Mouse (Mus musculus) A20 (cell line): ENCODE measurements around the gene Strn4.

Experiments
- DNase-seq: peaks from one replicate; pipeline ENCODE4 v3.0.0-alpha.2; 2011; ENCODE audit warnings: low read depth, low spot score

Gene Strn4

GRCm38 (mm10) chr7:16841561-16842560 is 26.2 kb downstream of the Strn4 start:
- DNase-seq, result peak; percentile 86

DNA sequence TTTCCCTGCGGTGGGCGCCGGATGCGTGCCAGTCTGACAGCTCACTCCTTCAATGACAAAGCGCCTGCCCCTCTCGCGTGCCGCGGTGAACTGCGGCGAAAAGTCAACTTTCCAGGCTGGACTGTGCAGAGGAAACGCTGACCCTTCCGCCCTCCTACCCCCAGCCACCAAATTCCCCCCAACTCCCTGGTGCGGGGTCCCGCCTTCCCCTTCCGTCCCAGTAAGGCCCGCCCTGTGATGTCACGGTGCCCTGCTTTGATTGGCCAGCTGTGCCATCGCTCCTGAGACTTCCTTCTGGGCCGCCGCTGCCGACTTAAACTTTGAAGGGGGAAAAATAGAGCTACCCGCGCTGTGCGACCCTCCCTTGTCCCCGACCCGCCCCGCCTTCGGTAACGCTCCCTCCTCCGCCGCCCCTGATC is 27.0 kb downstream of the Strn4 start, which contains the start of gene Prkd2:
Gene Prkd2, plus strand, starts transcription at position 258 of the 419 bp plus-strand sequence.
- peak; percentile 91 for DNase-seq

DNA sequence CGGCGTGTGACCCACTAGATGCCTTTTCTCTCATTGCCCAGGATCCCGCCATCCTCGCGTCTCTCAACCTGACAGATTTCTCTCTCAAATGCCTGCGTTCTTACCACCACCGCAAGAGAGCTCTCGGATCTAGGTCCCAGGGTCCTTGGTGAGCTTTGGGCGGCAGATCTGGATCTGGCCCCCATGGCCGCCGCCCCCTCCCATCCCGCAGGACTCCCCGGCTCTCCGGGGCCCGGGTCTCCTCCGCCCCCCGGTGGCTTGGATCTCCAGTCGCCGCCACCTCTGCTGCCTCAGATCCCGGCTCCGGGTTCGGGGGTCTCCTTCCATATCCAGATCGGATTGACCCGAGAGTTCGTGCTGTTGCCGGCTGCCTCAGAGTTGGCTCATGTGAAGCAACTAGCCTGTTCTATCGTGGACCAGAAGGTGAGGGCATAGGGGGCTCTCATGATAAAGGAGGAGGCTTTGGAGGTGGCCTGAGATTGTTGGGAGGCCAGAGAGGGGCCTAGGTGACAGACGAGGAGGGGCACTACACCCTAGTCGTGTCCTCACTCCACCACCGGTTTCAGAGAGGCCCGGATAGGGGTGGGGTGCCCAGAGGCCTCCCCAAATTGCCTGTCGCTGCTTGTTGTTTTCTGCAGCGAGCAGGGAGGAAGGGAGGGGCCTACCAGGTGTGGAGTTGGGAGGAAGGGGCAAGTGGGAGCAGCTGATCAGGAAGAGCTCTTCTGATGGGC is 27.9 kb downstream of the Strn4 start:
- peak; percentile 75 for DNase-seq

GRCm38 (mm10) chr7:16844696-16845071 is 29.0 kb downstream of the Strn4 start:
- DNase-seq, result no peak

- peak; percentile 70 for DNase-seq
Measured at GRCm38 (mm10) chr7:16845072-16845819, 29.6 kb downstream of the Strn4 start.

DNA sequence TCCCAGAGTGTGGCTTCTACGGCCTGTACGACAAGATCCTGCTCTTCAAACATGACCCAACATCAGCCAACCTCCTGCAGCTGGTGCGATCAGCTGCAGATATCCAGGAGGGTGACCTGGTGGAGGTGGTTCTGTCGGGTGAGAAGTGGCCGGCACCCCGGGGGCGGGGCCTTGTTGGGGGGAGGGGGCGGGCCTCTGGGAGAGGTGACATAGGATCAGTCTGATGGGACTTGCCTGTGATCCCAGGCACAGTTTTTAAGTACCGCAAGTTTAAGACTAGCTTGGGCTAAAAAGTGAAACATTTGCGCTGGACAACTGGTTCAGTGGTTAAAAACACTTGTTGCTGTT is 30.1 kb downstream of the Strn4 start:
- DNase-seq, result no peak

- DNase-seq, result no peak
Measured at GRCm38 (mm10) chr7:16846775-16847174, 31.1 kb downstream of the Strn4 start.

GRCm38 (mm10) chr7:16847507-16847906 is 31.8 kb downstream of the Strn4 start:
- no peak for DNase-seq

DNA sequence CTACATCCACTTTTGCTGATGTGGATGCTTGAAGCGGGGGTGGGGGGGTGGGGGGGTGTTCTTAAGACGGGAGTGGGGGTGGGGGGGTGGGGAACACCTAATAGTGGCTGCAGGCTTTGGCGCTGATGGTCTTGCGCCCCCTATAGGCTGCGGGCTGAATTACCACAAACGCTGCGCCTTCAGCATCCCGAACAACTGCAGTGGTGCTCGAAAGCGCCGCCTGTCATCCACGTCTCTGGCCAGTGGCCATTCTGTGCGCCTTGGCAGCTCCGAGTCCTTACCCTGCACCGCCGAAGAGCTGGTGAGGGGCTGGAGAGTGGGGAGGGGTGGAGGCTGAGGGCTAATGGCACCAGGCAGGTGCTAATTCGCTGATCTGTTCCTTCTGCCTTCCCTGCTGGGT is 32.9 kb downstream of the Strn4 start:
- DNase-seq, result peak; percentile 52

DNA sequence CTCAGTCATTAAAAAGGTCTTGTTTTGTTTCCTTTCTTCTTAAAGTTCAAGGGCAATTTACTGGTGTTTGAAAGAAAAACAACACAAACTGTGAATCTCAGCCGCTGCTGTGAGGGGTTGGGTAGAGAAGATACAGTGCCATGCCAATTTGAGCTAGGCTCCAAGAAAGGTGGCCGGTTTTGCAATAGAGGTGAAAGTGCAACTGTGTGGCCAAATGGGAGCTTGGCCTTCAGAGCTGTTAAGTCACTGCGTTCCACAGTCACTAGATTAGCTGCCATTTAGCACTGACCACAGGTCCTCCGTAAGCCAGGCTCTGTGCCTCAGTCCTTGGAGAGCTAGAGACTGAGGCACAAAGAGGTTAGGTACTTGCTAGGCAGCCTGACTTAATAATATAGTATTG is 35.9 kb downstream of the Strn4 start:
- no peak for DNase-seq

DNA sequence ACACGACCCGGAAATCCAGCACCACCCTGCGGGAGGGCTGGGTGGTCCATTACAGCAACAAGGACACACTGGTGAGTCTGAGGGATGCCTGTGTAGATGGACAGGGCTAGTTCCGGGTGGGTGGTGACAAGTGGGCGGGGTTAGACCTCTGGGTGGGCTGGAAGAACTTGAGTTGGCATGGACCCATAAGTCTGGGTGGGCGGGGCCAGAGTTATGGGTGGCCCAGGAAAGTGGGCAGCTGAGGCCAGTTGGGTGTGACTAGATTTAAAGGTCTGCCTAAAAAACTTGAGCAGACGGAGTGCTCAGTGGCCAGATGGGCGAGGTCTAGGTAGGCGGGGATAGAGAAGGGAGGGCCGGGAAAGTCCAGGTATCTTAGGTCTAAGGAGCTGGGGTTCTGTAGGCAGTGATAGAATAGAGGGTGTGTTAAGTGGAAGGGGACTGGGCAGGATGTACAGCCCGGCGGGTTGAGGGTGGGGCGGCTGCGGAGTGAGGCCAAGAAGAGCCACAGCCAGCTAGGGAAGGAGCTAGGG is 37.7 kb downstream of the Strn4 start:
- no peak for DNase-seq

DNA sequence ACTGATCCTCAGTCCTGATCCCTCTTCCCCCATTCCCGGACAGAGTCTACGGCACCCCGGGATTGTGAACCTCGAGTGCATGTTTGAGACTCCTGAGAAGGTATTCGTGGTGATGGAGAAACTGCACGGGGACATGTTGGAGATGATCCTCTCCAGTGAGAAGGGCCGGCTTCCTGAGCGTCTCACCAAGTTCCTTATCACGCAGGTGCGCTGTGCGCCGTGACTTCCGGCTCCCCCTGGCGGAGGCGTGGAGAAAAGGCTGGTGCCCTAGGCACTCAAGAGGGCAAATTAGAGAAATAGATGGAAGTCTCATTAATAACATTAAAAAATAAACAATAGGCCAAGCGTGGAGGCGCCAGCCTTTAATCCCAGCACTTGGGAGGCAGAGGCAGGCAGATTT is 42.6 kb downstream of the Strn4 start:
- DNase-seq, result peak; percentile 63

- peak; percentile 58 for DNase-seq
Measured at GRCm38 (mm10) chr7:16859902-16860651, 44.4 kb downstream of the Strn4 start.

GRCm38 (mm10) chr7:16867488-16867887 is 51.8 kb downstream of the Strn4 start:
- DNase-seq, result no peak

GRCm38 (mm10) chr7:16869497-16869896 is 53.8 kb downstream of the Strn4 start:
- no peak for DNase-seq

DNA sequence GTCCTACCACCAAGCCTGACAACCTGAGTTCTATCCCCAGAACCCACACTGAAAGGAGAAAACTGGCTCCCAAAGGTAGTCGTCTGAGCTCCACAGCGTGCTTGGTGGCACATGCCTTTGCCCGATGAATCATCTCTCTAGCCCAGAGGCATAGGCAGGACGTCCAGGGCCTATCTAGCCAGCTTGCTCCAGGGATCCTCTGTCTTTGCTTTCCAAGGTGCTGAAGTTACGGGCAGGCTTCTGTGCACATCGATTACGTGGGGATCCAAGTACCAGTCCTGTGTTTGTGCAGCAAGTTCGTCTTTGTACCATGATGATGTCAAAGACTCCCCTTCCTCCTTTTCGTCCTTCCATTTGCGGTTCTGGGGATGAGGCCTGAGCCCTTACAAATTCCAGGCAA is 55.9 kb downstream of the Strn4 start:
- DNase-seq, result no peak

DNA sequence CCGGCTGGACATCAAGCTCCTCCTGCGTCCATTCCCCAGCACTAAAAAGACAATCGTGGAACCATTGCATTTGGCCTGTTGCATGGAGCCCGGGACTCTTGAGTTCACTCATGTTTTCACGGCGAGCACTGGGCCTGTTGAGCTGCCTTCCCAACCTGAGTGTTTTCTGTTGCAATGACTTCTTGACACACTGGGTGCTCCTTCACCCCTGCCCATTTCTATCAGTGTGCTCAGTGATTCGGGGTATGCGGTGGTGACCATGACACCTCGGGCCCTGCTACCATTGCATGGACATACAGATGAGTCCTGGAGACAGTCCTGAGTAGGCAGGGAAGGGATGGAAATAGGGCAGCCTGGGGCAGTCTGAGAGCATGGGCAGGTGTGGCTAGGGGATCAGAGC is 56.8 kb downstream of the Strn4 start:
- DNase-seq, result no peak

- no peak for DNase-seq
Measured at GRCm38 (mm10) chr7:16873392-16873791, 57.7 kb downstream of the Strn4 start.

- DNase-seq, result peak; percentile 86
Measured at GRCm38 (mm10) chr7:16874190-16874589, 58.5 kb downstream of the Strn4 start.

DNA sequence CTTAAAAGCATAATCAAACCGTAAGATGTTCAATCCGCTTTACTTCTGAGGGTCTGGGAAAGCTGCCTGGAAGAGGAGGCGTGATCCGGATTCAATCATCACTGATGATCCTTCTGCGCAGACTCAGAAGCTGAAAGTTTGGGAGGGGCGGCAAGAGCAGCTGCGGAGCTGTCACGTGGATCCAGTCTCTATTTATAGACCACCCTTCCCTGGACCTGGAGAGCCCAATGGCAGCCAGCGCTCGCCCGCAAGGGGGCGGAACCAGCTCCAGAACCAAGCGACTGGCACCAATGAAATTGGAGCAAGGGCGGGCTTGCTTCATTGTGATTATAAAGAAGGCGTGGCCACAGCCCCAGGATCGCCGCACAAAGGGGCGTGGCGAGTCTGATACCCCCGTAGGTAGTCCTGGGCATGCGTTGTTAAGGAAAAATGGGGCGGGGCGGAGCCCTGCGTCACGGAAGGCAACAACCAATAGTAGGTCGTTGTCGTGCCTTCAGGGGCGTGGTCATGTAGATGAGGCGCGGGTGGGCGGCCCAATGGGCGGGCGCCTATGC is 59.1 kb downstream of the Strn4 start:
- DNase-seq, result peak; percentile 100

GRCm38 (mm10) chr7:16875310-16875325 is 59.4 kb downstream of the Strn4 start, which contains the start of gene Dact3:
TSS of gene Dact3 (plus strand) at chr7:16875317.
- DNase-seq, result no peak
